Mouse (Mus musculus): ENCODE data around the gene Cfap46.

GRCm38 (mm10) chr7:139701651-139702301 lies 18.2 kb upstream of the Cfap46 start:
- TF ChIP-seq POLR2A (IDR thresholded peaks at IDR 0.05; ENCODE audit: insufficient read depth, low read depth, low read length) (no peak), CTCF (IDR thresholded peaks at IDR 0.05; ENCODE audit: insufficient read depth, low read depth, low read length) (no peak)

Data from olfactory bulb, adult 2 months (tissue).